Mouse (Mus musculus) heart, embryonic 11.5 days (tissue): ENCODE data around the gene Acacb. TPM values are rescaled to one million over a fixed set of nuclear protein-coding genes. Genes with fewer than 3 reads are reported as not detected.

Source experiments
- ATAC-seq: fragments of 200-750 bp; cut with Nextera tagmentation; replicated peaks from 2 replicates; pipeline ENCODE4 v1.8.0; 2017; ENCODE audit warnings: moderate library complexity; ENCODE audit not compliant: insufficient number of reproducible peaks, low FRiP score, low TSS enrichment
- H3K27ac ChIP-seq: fragments of 300-500 bp; sonication (generic); 2 replicates; pipeline ENCODE4 v1.5.1; 2014; ENCODE audit warnings: mild to moderate bottlenecking, low read depth, low read length
- H3K27me3 ChIP-seq: fragments of 300-500 bp; sonication (generic); 2 replicates; pipeline ENCODE4 v1.6.1; 2014; ENCODE audit warnings: mild to moderate bottlenecking, low read length, mixed read lengths; ENCODE audit not compliant: control insufficient read depth, insufficient read depth
- H3K36me3 ChIP-seq: fragments of 300-500 bp; sonication (generic); 2 replicates; pipeline ENCODE4 v1.6.1; 2014; ENCODE audit warnings: mild to moderate bottlenecking, low read length, moderate library complexity, mixed read lengths; ENCODE audit not compliant: control insufficient read depth, insufficient read depth
- H3K4me1 ChIP-seq: fragments of 300-500 bp; sonication (generic); 2 replicates; pipeline ENCODE4 v1.6.1; 2014; ENCODE audit warnings: low read length; ENCODE audit not compliant: control insufficient read depth, insufficient read depth
- H3K4me2 ChIP-seq: fragments of 300-500 bp; sonication (generic); 2 replicates; pipeline ENCODE4 v1.6.1; 2014; ENCODE audit warnings: mild to moderate bottlenecking, moderate library complexity
- H3K4me3 ChIP-seq: fragments of 300-500 bp; sonication (generic); 2 replicates; pipeline ENCODE4 v1.5.1; 2014; ENCODE audit warnings: low read depth, low read length
- H3K9ac ChIP-seq: fragments of 300-500 bp; sonication (generic); 2 replicates; pipeline ENCODE4 v1.6.1; 2014; ENCODE audit warnings: mild to moderate bottlenecking, low read depth, low read length, moderate library complexity
- H3K9me3 ChIP-seq: fragments of 300-500 bp; sonication (generic); replicated peaks from 2 replicates; pipeline ENCODE4 v1.6.1; 2016; ENCODE audit warnings: low read length; ENCODE audit not compliant: control insufficient read depth
- WGBS: fragments of 180-500 bp; shearing (Covaris S2); extraction: QIAGEN DNeasy Blood & Tissue Kit; methylation state at CpG from one replicate; pipeline ENCODE4 v1.1.7; 2014; ENCODE audit not compliant: insufficient replicate concordance; 5-methylcytosine and 5-hydroxymethylcytosine counted together
- polyA plus RNA-seq: library from polyadenylated mRNA; unstranded; fragments of >200 nt; fragmentation: Nextera tagmentation; extraction: Ambion mirVana; gene quantifications from 2 replicates; pipeline ENCODE4 v1.2.1, GENCODE M21; 2014

The Acacb gene
- polyA plus RNA-seq, 1 experiment from 2014 or later: 7.6 TPM

- H3K27ac ChIP-seq: no peak overlapping the region
- WGBS: 79% methylated on average over 4 of the region's 4 CpGs
Measured at GRCm38 (mm10) chr5:114177966-114178719, 31.8 kb downstream of the Acacb start.

GRCm38 (mm10) chr5:114179541-114179940 lies 33.2 kb downstream of the Acacb start:
- H3K4me1 ChIP-seq: no peaks in the 10 kb centered on the region; the same call in none of the 2 replicates
- no peaks in the 10 kb centered on the region for H3K27me3 ChIP-seq
- H3K4me3 ChIP-seq: no peak overlapping the region
- no peaks in the 10 kb centered on the region for H3K36me3 ChIP-seq
- WGBS: 87% methylated on average over 11 of the region's 11 CpGs
- H3K9me3 ChIP-seq: no peaks in the 10 kb centered on the region
- H3K27ac ChIP-seq: no peak overlapping the region
- no peak overlapping the region for H3K4me2 ChIP-seq
- ATAC-seq: no peak
- no peak overlapping the region for H3K9ac ChIP-seq

More at GRCm38 (mm10) chr5:114177966-114178719, 31.8 kb downstream of the Acacb start:
- Histone ChIP-seq H3K27me3 (no peaks in the 10 kb centered on the region), H3K36me3 (no peaks in the 10 kb centered on the region), H3K9ac (no peak overlapping the region), H3K4me1 (no peaks in the 10 kb centered on the region; the same call in none of the 2 replicates), H3K4me3 (no peak overlapping the region), H3K4me2 (no peak overlapping the region), H3K9me3 (no peaks in the 10 kb centered on the region)
- no peak for ATAC-seq

- Histone ChIP-seq H3K9me3 (no peaks in the 10 kb centered on the region), H3K36me3 (no peaks in the 10 kb centered on the region), H3K4me2 (no peak overlapping the region), H3K27ac (no peak overlapping the region), H3K27me3 (no peaks in the 10 kb centered on the region), H3K4me1 (no peaks in the 10 kb centered on the region), H3K4me3 (no peak overlapping the region), H3K9ac (no peak overlapping the region)
- no peak for ATAC-seq
- 89% methylated on average over 2 of the region's 2 CpGs for WGBS
Measured at GRCm38 (mm10) chr5:114183493-114183892, 37.2 kb downstream of the Acacb start.

GRCm38 (mm10) chr5:114187108-114187507 lies 40.8 kb downstream of the Acacb start:
- no peak overlapping the region for H3K9ac ChIP-seq
- no peak overlapping the region for H3K4me3 ChIP-seq
- no peaks in the 10 kb centered on the region for H3K9me3 ChIP-seq
- no peak overlapping the region for H3K4me2 ChIP-seq
- H3K27ac ChIP-seq: no peak overlapping the region
- WGBS: 72% methylated on average over 2 of the region's 2 CpGs
- no peaks in the 10 kb centered on the region for H3K27me3 ChIP-seq
- no peaks in the 10 kb centered on the region for H3K36me3 ChIP-seq
- no peaks in the 10 kb centered on the region for H3K4me1 ChIP-seq
- no peak for ATAC-seq

GRCm38 (mm10) chr5:114188900-114189464 lies 42.6 kb downstream of the Acacb start:
- no peak overlapping the region for H3K4me3 ChIP-seq
- H3K27ac ChIP-seq: no peak overlapping the region
- H3K36me3 ChIP-seq: no peaks in the 10 kb centered on the region
- no peak overlapping the region for H3K4me2 ChIP-seq
- ATAC-seq: no peak
- H3K9me3 ChIP-seq: no peaks in the 10 kb centered on the region
- H3K4me1 ChIP-seq: no peaks in the 10 kb centered on the region
- no peaks in the 10 kb centered on the region for H3K27me3 ChIP-seq
- WGBS: 73% methylated on average over 12 of the region's 12 CpGs
- no peak overlapping the region for H3K9ac ChIP-seq

GRCm38 (mm10) chr5:114194161-114194560 lies 47.8 kb downstream of the Acacb start:
- no peak for ATAC-seq
- H3K36me3 ChIP-seq: peaks cover 3% of the 10 kb centered on the region
- H3K4me2 ChIP-seq: no peak overlapping the region

GRCm38 (mm10) chr5:114199116-114199777 lies 52.9 kb downstream of the Acacb start:
- Histone ChIP-seq H3K9ac (no peak overlapping the region), H3K4me3 (no peak overlapping the region), H3K9me3 (no peaks in the 10 kb centered on the region), H3K4me2 (peak overlapping the region; percentile 37; the same call in 1 of the 2 replicates), H3K27me3 (no peaks in the 10 kb centered on the region), H3K36me3 (peaks cover 7% of the 10 kb centered on the region), H3K27ac (no peak overlapping the region), H3K4me1 (0 out of 2 replicates have a peak, but pooled peaks cover 2% of the 10 kb centered on the region)
- ATAC-seq: no peak; the same call in 1 of the 2 replicates
- 32% methylated on average over 13 of the region's 13 CpGs for WGBS

More at GRCm38 (mm10) chr5:114194161-114194560, 47.8 kb downstream of the Acacb start:
- H3K9me3 ChIP-seq: no peaks in the 10 kb centered on the region
- no peaks in the 10 kb centered on the region for H3K27me3 ChIP-seq
- 82% methylated on average over 11 of the region's 11 CpGs for WGBS
- no peak overlapping the region for H3K4me3 ChIP-seq
- no peak overlapping the region for H3K9ac ChIP-seq
- no peak overlapping the region for H3K27ac ChIP-seq
- H3K4me1 ChIP-seq: 0 out of 2 replicates have a peak, but pooled peaks cover 2% of the 10 kb centered on the region

GRCm38 (mm10) chr5:114206158-114206557 lies 59.8 kb downstream of the Acacb start:
- no peaks in the 10 kb centered on the region for H3K4me1 ChIP-seq
- peaks cover 16% of the 10 kb centered on the region for H3K36me3 ChIP-seq
- H3K4me3 ChIP-seq: no peak overlapping the region
- no peak overlapping the region for H3K9ac ChIP-seq
- no peak for ATAC-seq
- H3K9me3 ChIP-seq: no peaks in the 10 kb centered on the region
- H3K4me2 ChIP-seq: no peak overlapping the region
- H3K27me3 ChIP-seq: no peaks in the 10 kb centered on the region
- 60% methylated on average over 2 of the region's 2 CpGs for WGBS
- H3K27ac ChIP-seq: no peak overlapping the region
